Mouse (Mus musculus) brain, embryonic 14.5 days (tissue): ENCODE results near the gene 9330182L06Rik.

Source experiments
- CTCF ChIP-seq: fragments of 200-500 bp; IDR thresholded peaks from 2 replicates; pipeline ENCODE4 v1.5.1; 2012; ENCODE audit warnings: inconsistent platforms, mild to moderate bottlenecking, moderate library complexity, borderline replicate concordance; ENCODE audit not compliant: insufficient read depth, insufficient read length; ENCODE audit errors: extremely low read depth
- POLR2A ChIP-seq: fragments of 200-500 bp; IDR thresholded peaks from 2 replicates; pipeline ENCODE4 v1.6.1; 2012; ENCODE audit warnings: mild to moderate bottlenecking, inconsistent platforms, borderline replicate concordance; ENCODE audit not compliant: poor library complexity, insufficient read depth, insufficient read length, severe bottlenecking; ENCODE audit errors: extremely low read depth

- TF ChIP-seq POLR2A (no peak), CTCF (no peak)
Measured at GRCm38 (mm10) chr5:9446146-9446545, 180.2 kb downstream of the 9330182L06Rik start.
